Mouse (Mus musculus) embryonic facial prominence, embryonic 12.5 days (tissue): ENCODE results near the gene Unc5c. TPM values are rescaled to one million over a fixed set of nuclear protein-coding genes. Genes with fewer than 3 reads are reported as not detected.
A peak's percentile ranks its signal among the peaks of the same experiment; 100 is the strongest.

Experiments used
- ATAC-seq: fragments of 200-750 bp; cut with Nextera tagmentation; 2 replicates; pipeline ENCODE4 v1.8.0; 2017; ENCODE audit not compliant: insufficient number of reproducible peaks, insufficient read depth, low FRiP score, low TSS enrichment
- H3K27ac ChIP-seq: fragments of 300-500 bp; sonication (generic); 2 replicates; pipeline ENCODE4 v1.5.1; 2016; ENCODE audit warnings: mild to moderate bottlenecking
- H3K27me3 ChIP-seq: fragments of 300-500 bp; sonication (generic); 2 replicates; pipeline ENCODE4 v1.6.1; 2016; ENCODE audit warnings: mild to moderate bottlenecking, moderate library complexity
- H3K36me3 ChIP-seq: fragments of 300-500 bp; sonication (generic); 2 replicates; pipeline ENCODE4 v1.6.1; 2016; ENCODE audit warnings: mild to moderate bottlenecking
- H3K4me1 ChIP-seq: fragments of 300-500 bp; sonication (generic); 2 replicates; pipeline ENCODE4 v1.6.1; 2016
- H3K4me2 ChIP-seq: fragments of 300-500 bp; sonication (generic); replicated peaks from 2 replicates; pipeline ENCODE4 v1.6.1; 2016; ENCODE audit warnings: mild to moderate bottlenecking, moderate library complexity
- H3K4me3 ChIP-seq: fragments of 300-500 bp; sonication (generic); 2 replicates; pipeline ENCODE4 v1.5.1; 2016; ENCODE audit warnings: mild to moderate bottlenecking
- H3K9ac ChIP-seq: fragments of 300-500 bp; sonication (generic); 2 replicates; pipeline ENCODE4 v1.6.1; 2016; ENCODE audit warnings: mild to moderate bottlenecking, moderate library complexity
- H3K9me3 ChIP-seq: fragments of 300-500 bp; sonication (generic); 2 replicates; pipeline ENCODE4 v1.6.1; 2016; ENCODE audit warnings: mild to moderate bottlenecking, moderate library complexity
- WGBS: fragments of 180-500 bp; shearing (Covaris S2); methylation state at CpG from one replicate; pipeline ENCODE4 v1.1.7; 2016; 5-methylcytosine and 5-hydroxymethylcytosine counted together
- polyA plus RNA-seq: library from polyadenylated mRNA; unstranded; fragments of >200 nt; fragmentation: Nextera tagmentation; extraction: Ambion mirVana; gene quantifications from 2 replicates; pipeline ENCODE4 v1.2.1, GENCODE M21; 2016

The Unc5c gene
- polyA plus RNA-seq, 1 experiment from 2014 or later: 16.4 TPM

DNA sequence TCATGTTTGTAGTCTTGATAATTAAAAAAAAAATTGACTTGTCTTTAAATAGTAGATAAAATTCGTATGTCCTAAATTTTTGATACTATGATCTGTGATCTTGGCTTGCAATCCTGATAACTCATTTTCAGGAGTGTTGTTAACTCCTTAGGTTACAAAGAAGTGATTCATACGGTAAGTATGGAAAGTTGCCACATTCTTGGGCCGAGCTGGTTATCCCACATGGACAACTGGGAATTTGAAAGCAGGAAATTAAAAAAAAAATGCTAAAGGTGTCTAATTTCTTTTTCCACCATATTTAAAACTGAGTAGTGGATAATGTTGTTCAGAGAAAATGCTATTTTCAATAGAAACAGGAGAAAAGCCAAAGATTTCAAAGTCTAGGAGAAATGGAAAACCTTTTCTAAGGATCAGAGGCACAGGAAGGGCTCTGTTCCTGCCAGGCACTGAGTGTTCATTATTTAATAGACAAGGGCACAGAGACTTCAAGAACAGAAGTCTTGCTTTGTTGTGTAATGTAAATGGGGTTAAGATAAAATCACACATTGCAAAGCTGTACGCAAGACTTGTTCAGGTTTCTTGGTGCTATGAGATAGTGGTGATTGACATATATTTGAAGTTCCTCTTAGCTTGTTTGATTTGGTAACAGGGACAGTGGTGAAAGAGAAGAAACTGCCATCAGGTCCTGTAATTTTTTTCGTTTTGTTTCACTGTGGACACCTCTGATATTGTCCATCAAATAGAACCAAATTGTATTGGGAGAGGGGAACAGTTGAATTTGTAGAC is 46.4 kb downstream of the Unc5c start:
- no peak overlapping the region for H3K9ac ChIP-seq
- no peaks in the 10 kb centered on the region for H3K9me3 ChIP-seq
- no peak overlapping the region for H3K4me3 ChIP-seq
- no peak for ATAC-seq
- H3K4me2 ChIP-seq: no peak overlapping the region
- 54% methylated on average over 5 of the region's 5 CpGs for WGBS
- H3K4me1 ChIP-seq: no peaks in the 10 kb centered on the region
- no peaks in the 10 kb centered on the region for H3K36me3 ChIP-seq
- H3K27ac ChIP-seq: no peak overlapping the region
- no peaks in the 10 kb centered on the region for H3K27me3 ChIP-seq

DNA sequence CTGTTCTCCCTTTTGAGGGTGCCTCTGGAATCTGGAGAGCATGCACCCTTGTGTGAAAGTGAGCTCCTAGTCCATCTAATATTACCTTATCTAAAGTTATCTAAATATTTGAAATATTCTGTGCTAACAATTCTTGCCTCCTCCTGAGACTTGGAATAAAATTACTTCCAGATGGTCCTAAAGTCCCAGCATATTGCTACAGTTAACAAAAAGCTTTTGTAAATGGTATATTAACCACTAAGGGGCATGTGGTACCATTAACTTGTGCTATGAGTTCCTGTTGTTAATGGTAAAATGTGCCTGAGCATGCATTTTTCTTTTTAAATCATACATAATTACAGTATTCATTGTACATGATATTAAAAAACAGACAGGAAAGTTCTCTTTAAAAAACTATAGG is 63.7 kb downstream of the Unc5c start:
- Histone ChIP-seq H3K4me3 (no peak overlapping the region), H3K27me3 (no peaks in the 10 kb centered on the region), H3K4me1 (peaks cover 7% of the 10 kb centered on the region; the same call in 1 of the 2 replicates), H3K9me3 (no peaks in the 10 kb centered on the region), H3K9ac (no peak overlapping the region), H3K36me3 (no peaks in the 10 kb centered on the region), H3K4me2 (no peak overlapping the region), H3K27ac (no peak overlapping the region)
- 0 out of 2 replicates have a peak, but pooled peaks have one; percentile 67 for ATAC-seq

DNA sequence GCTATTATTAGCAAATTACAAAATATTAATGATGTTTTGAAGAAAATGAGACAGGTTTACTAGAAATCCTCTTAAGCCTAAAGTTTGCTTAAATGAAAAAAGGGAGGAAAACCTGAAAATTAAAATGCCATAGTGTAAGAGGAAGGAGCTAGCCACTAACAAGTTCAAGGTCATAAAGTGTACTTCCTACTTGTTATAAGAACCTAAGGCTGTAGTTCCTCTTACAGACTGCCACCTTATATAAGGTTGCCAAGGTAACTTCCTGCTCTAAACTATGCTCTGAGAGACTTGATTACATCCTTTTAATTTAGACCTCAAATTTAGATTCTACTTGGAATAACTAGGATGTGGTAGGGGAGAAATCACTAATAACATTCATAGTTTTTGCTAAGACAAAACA is 64.6 kb downstream of the Unc5c start:
- H3K27me3 ChIP-seq: no peaks in the 10 kb centered on the region
- H3K4me1 ChIP-seq: peaks cover 7% of the 10 kb centered on the region; the same call in 1 of the 2 replicates
- no peaks in the 10 kb centered on the region for H3K36me3 ChIP-seq
- no peaks in the 10 kb centered on the region for H3K9me3 ChIP-seq
- no peak overlapping the region for H3K4me3 ChIP-seq
- H3K9ac ChIP-seq: no peak overlapping the region
- no peak for ATAC-seq
- H3K27ac ChIP-seq: no peak overlapping the region
- no peak overlapping the region for H3K4me2 ChIP-seq

DNA sequence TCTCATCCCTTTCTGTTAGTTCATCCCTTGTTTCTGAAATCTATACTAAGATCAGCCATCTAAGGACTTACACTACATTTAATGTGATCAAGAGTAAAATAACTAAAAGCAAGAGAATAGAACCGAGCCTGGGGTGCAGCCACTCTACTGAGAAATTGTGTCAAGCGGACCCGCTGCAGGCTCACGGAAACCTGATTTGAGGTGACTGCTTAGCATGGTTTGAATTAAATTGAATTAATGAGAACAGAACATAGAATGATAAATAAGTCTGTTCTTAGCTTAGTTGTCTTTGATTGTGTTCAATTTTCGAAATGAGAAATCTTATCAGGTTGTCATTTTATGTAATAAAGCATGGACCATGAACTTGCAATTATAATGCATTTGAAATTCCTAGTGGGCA is 68.8 kb downstream of the Unc5c start:
- H3K27ac ChIP-seq: no peak overlapping the region
- 79% methylated on average over 5 of the region's 5 CpGs for WGBS
- H3K27me3 ChIP-seq: no peaks in the 10 kb centered on the region
- no peak for ATAC-seq
- H3K36me3 ChIP-seq: no peaks in the 10 kb centered on the region
- H3K4me1 ChIP-seq: no peaks in the 10 kb centered on the region; the same call in 1 of the 2 replicates
- H3K4me2 ChIP-seq: no peak overlapping the region
- H3K4me3 ChIP-seq: no peak overlapping the region
- no peak overlapping the region for H3K9ac ChIP-seq
- H3K9me3 ChIP-seq: no peaks in the 10 kb centered on the region

DNA sequence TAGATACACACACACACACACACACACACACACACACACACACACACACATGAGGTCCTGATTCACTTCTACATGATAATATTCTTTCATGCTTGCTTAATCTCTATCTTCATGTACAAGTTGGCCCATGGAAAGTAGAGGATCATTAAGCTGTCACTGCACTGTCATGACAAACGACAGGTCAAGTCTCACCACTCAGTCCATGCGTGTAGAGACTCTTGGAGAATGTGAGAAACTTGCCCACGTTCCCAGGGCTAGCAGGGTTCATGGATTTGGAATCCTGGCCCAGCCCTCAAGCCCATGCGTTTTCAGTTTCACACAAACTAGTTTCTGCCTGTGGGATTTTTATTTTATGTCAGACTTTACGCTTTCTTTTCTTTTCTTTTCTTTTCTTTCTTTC is 71.8 kb downstream of the Unc5c start:
- Histone ChIP-seq H3K36me3 (no peaks in the 10 kb centered on the region), H3K4me1 (peaks cover 5% of the 10 kb centered on the region; the same call in 1 of the 2 replicates), H3K4me3 (no peak overlapping the region), H3K4me2 (no peak overlapping the region), H3K27me3 (no peaks in the 10 kb centered on the region), H3K9me3 (no peaks in the 10 kb centered on the region), H3K9ac (no peak overlapping the region), H3K27ac (no peak overlapping the region)
- no peak for ATAC-seq
- WGBS: 66% methylated on average over 5 of the region's 5 CpGs

DNA sequence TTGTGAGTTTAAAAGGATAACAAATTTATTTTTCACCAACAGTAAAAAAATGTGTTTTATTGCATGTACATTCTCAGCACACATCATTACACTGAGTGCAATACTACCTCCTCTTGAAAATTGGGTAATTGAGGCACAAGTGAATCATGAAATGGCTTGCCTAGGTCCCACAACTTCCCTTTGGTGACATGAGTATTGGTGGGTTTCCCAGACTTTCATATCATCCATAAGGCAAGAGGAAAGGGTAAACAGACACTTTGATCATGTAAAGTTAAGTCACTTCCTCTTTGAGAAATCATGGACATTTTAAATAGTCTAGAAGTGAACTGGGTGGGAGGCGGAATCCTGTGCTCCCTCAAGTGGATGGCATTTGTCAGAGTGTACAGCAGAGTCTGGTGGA is 73.1 kb downstream of the Unc5c start:
- Histone ChIP-seq H3K4me2 (no peak overlapping the region), H3K27ac (no peak overlapping the region), H3K9me3 (no peaks in the 10 kb centered on the region), H3K4me1 (peaks cover 5% of the 10 kb centered on the region; the same call in 1 of the 2 replicates), H3K9ac (no peak overlapping the region), H3K4me3 (no peak overlapping the region), H3K27me3 (no peaks in the 10 kb centered on the region), H3K36me3 (no peaks in the 10 kb centered on the region)
- no peak for ATAC-seq
- 76% methylated on average over 1 of the region's 1 CpGs for WGBS

DNA sequence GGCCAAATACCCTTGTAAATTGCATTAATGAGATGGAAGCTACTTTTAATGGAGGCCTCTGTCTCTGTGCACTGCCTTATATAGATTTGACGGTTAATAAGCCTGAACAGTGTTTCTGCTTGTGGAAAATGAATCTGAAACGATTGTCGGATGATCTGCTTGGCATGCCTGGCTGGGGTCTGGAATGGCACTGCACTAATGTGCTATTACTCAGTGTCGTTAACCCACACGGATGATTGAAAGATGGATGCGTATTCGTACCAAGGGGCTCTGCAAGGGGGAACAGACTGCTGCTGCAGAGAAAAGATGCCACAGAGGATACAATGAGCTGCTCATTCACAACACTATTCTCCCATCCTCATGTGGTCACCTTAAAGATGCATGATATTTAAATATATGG is 75.7 kb downstream of the Unc5c start:
- no peak overlapping the region for H3K9ac ChIP-seq
- no peak overlapping the region for H3K27ac ChIP-seq
- H3K4me1 ChIP-seq: peaks cover 5% of the 10 kb centered on the region; the same call in 1 of the 2 replicates
- no peak for ATAC-seq
- no peak overlapping the region for H3K4me3 ChIP-seq
- H3K9me3 ChIP-seq: no peaks in the 10 kb centered on the region
- H3K27me3 ChIP-seq: no peaks in the 10 kb centered on the region
- 54% methylated on average over 7 of the region's 7 CpGs for WGBS
- no peaks in the 10 kb centered on the region for H3K36me3 ChIP-seq
- H3K4me2 ChIP-seq: no peak overlapping the region

DNA sequence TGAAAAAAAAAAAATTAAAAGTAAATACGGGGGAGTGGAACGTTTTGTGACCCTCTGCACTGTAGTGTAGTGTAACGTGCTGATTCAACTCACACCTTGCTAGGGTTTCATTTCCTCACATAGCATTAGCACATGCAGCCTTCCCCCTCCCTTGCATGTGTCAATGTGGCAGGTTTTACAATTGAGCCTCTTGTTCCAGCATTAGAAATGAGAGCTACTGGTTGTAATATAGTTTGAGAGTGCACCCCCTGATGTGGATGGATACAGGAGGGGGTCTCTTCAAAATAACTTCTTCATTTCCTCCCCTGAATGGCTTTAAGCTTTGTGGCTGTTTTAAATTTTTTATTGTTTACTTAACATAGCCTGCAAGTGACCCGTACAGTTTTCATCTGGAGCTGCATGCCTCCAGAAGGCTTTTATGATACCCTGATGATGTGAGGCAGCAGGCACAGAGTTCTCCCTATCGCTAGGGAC is 82.4 kb downstream of the Unc5c start:
- peak; percentile 41; the same call in 1 of the 2 replicates for ATAC-seq
- H3K9ac ChIP-seq: no peak overlapping the region
- WGBS: 27% methylated on average over 5 of the region's 5 CpGs

DNA sequence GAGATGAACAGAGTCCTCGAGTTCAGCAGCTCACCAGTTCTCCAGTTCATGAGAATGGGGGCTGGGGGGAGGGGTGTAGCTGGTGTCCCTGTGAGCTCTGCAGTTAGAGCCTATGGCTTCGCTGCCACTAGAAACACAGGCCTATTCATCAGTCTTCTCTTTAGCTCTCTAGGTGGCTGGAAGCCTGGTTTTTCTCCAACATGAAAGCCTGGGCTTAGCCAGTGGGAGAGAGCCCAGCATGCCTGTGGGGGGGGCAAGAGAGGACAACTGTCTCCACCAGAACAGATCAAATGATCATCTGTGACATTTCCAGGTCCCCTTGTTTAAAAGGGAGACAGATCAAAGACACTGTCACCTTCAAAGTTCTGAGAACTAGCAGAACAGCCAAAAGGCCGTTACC is 84.6 kb downstream of the Unc5c start:
- Histone ChIP-seq H3K4me2 (no peak overlapping the region), H3K27me3 (no peaks in the 10 kb centered on the region), H3K27ac (no peak overlapping the region), H3K9me3 (no peaks in the 10 kb centered on the region), H3K36me3 (no peaks in the 10 kb centered on the region), H3K4me1 (peaks cover 6% of the 10 kb centered on the region; the same call in 1 of the 2 replicates), H3K9ac (no peak overlapping the region), H3K4me3 (no peak overlapping the region)
- 15% methylated on average over 3 of the region's 3 CpGs for WGBS
- no peak for ATAC-seq

More for the DNA sequence above, 82.4 kb downstream of the Unc5c start:
- no peaks in the 10 kb centered on the region for H3K9me3 ChIP-seq
- peaks cover 6% of the 10 kb centered on the region; the same call in 1 of the 2 replicates for H3K4me1 ChIP-seq
- H3K4me3 ChIP-seq: no peak overlapping the region
- no peaks in the 10 kb centered on the region for H3K27me3 ChIP-seq
- H3K4me2 ChIP-seq: no peak overlapping the region
- H3K36me3 ChIP-seq: no peaks in the 10 kb centered on the region
- H3K27ac ChIP-seq: no peak overlapping the region

DNA sequence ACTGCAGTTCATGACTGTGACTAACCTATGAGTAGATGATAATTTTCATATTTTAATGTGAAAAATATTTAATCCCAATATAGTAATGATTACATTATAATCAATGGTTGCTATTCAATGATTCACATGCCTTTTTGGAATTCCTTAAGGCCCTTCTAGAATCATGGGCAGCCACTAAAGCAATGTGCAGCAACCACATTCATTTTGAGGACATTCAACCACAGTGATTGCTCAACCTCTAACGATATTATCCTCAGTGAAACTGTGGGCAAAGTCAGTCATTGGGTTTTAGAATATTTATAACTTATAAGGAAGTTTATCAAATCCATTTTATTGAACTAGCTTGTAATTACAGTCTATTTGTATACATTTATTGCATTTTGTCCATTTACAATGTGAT is 87.9 kb downstream of the Unc5c start:
- H3K27me3 ChIP-seq: no peaks in the 10 kb centered on the region
- H3K27ac ChIP-seq: no peak overlapping the region
- H3K9me3 ChIP-seq: no peaks in the 10 kb centered on the region

DNA sequence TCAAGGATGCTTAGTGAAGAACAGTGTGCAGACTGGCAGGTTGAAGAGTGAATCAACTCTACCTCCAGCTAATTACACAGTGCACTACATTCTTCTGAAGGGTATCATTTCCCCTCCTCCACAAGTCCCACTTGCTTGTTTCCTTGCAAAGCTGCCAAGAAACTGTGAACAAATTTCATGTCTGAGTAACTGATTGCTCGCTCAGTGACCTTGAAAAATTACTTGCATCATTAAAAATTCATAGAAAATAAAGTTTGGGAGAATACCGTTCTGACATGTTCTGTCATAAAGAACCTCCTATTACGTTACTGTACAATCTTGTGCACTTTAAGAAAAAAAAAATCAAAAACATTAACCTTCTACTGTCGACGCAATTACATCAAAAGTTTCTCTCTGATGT is 92.1 kb downstream of the Unc5c start:
- H3K9me3 ChIP-seq: no peaks in the 10 kb centered on the region
- no peak overlapping the region for H3K4me2 ChIP-seq
- H3K4me3 ChIP-seq: no peak overlapping the region
- ATAC-seq: no peak
- no peak overlapping the region for H3K9ac ChIP-seq
- 74% methylated on average over 5 of the region's 5 CpGs for WGBS
- H3K27ac ChIP-seq: no peak overlapping the region
- no peaks in the 10 kb centered on the region for H3K27me3 ChIP-seq
- H3K36me3 ChIP-seq: no peaks in the 10 kb centered on the region
- no peaks in the 10 kb centered on the region for H3K4me1 ChIP-seq

More for the DNA sequence above, 87.9 kb downstream of the Unc5c start:
- peaks cover 6% of the 10 kb centered on the region; the same call in 1 of the 2 replicates for H3K4me1 ChIP-seq
- no peak for ATAC-seq
- no peak overlapping the region for H3K4me2 ChIP-seq
- no peak overlapping the region for H3K9ac ChIP-seq
- H3K4me3 ChIP-seq: no peak overlapping the region
- no peaks in the 10 kb centered on the region for H3K36me3 ChIP-seq
- WGBS: 96% methylated on average over 1 of the region's 1 CpGs

DNA sequence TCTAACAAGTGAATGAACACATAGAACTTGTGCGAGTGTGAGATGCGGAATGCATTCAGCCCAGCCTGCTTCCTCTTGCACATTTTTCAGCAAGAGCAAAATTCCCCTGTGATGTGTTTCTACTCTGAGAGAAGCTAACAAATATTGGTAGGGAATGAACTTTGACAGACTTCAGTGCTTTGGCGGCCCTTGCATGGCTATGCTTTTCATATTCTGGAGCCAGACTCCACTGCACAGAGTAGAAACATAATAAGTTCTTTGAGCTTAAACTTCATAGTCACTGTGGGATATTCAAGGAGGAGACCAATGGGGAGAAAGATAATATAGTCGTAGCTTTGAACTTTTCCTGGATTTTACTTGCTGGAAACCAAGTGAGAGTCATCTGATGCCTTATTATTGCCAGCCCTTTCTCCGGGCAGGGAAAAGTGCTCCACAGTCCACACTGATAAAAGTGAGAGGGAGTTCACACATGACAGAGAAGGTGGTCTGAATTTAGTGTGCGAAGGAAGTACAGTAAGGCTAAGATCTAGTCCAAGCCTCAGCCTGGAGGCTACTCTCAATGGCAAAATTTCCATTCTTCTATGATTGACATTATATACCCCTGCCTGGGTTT is 110.2 kb downstream of the Unc5c start:
- no peaks in the 10 kb centered on the region for H3K4me1 ChIP-seq
- H3K27me3 ChIP-seq: no peaks in the 10 kb centered on the region
- ATAC-seq: no peak
- no peak overlapping the region for H3K4me3 ChIP-seq
- no peaks in the 10 kb centered on the region for H3K36me3 ChIP-seq
- WGBS: 57% methylated on average over 6 of the region's 6 CpGs
- no peaks in the 10 kb centered on the region for H3K9me3 ChIP-seq
- no peak overlapping the region for H3K27ac ChIP-seq
- no peak overlapping the region for H3K9ac ChIP-seq
- H3K4me2 ChIP-seq: no peak overlapping the region
